Mouse (Mus musculus) testis, adult 2 months (tissue): ENCODE measurements at regions not wholly inside any gene's neighbourhood (a gene's known extent, or its start where the extent isn't known, plus 50 kb on each side); places are given as distances from the start of the nearest gene placed in this dataset.

ENCODE experiments used
- CTCF ChIP-seq: fragments of 200-500 bp; IDR thresholded peaks from 2 replicates; pipeline ENCODE4 v1.5.1; 2012; ENCODE audit warnings: low read depth, mild to moderate bottlenecking, inconsistent platforms, low read length, moderate library complexity; ENCODE audit not compliant: control insufficient read depth, insufficient read depth, insufficient replicate concordance
- POLR2A ChIP-seq: fragments of 200-500 bp; IDR thresholded peaks from 2 replicates; pipeline ENCODE4 v1.6.1; 2012; ENCODE audit warnings: low read depth, mild to moderate bottlenecking, inconsistent platforms, low read length, moderate library complexity; ENCODE audit not compliant: control insufficient read depth

DNA sequence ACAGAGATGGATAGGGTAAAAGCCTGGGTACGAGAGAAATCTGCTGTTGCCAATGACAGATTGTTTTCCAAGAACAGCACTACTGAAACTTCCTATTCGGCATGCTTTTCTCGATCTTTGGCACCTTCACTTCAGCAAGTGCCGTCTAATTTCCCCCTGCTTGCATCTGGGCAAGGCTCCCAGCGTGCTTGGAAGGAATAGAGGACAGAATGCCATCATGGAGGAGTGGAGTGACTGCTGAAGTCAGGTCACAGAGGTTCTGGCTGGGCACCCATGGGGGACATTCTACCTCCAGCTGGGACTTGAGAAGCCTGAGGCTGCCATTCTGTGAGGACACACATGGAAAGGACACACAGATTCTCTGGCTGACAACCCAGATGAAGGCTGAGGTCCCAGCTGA lies 276.2 kb upstream of the Klf4 start:
- TF ChIP-seq CTCF = no peak
- TF ChIP-seq POLR2A = no peak
